Mouse (Mus musculus): ENCODE measurements around the gene Dgkh. TPM values are rescaled to one million over a fixed set of nuclear protein-coding genes. Genes with fewer than 3 reads are reported as not detected.

The Dgkh gene
- total RNA-seq, 2 experiments from 2014 or later = 2.8 to 3.3 TPM

DNA sequence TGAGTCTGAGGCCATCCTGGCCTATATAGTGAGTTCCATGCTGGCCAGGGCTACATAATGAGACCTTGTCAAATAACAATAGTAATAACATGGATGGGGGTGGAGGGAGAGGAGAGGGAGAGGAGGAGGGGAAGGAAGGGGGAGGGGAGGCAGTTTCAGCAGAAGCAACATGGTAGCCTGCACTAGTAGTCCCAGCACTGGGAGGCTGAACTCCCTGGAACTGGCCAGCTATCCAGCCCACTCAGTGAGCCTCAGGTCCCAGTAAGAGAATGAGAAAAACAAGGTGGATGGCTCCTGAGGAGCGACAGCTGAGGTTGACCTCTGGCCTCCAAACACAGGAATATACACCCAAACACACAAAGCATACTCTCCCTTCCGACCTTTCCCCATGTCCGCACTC, 27.0 kb downstream of the Dgkh start:
- no peak overlapping the region for H3K4me3 ChIP-seq
- H3K27ac ChIP-seq = no peak overlapping the region
- TF ChIP-seq CTCF (IDR thresholded peaks at IDR 0.05) = no peak
- intact Hi-C loops (cut with DNase I) = no loop called here
- no peak for DNase-seq

- H3K27ac ChIP-seq = no peak overlapping the region
- no peak for DNase-seq
- H3K4me3 ChIP-seq = no peak overlapping the region
- TF ChIP-seq CTCF (IDR thresholded peaks at IDR 0.05) = no peak
- intact Hi-C loops (cut with DNase I) = no loop called here
These were observed 28.6 kb downstream of the Dgkh start for GRCm38 (mm10) chr14:78703989-78704388.

DNA sequence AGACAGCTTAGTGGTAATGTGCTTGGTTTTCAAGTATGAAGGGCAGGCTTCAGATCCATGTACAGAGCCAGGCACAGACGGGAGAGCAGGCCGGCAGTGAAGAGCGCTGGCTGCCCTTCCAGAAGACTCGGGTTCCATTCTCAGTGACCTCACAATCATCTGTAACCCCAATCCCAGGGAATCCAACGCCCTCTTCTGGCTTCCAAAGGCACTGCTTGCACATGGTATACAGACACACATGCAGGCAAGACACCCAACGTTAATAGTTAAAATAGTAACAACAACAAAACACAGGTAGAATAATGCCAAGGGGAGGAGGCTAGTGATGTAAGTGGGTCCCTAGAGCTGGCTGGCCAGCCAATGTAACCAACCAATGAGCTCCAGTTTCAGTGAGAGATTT, 29.2 kb downstream of the Dgkh start:
- H3K4me3 ChIP-seq = no peak overlapping the region
- no peak overlapping the region for H3K27ac ChIP-seq
- intact Hi-C loops (cut with DNase I) = no loop called here
- DNase-seq = no peak
- TF ChIP-seq CTCF (IDR thresholded peaks at IDR 0.05) = no peak

- intact Hi-C loops (cut with DNase I) = no loop called here
- no peak for DNase-seq
- TF ChIP-seq CTCF (IDR thresholded peaks at IDR 0.05) = no peak
- Histone ChIP-seq H3K27ac (no peak overlapping the region), H3K4me3 (no peak overlapping the region)
These were observed 30.5 kb downstream of the Dgkh start for GRCm38 (mm10) chr14:78702048-78702447.

DNA sequence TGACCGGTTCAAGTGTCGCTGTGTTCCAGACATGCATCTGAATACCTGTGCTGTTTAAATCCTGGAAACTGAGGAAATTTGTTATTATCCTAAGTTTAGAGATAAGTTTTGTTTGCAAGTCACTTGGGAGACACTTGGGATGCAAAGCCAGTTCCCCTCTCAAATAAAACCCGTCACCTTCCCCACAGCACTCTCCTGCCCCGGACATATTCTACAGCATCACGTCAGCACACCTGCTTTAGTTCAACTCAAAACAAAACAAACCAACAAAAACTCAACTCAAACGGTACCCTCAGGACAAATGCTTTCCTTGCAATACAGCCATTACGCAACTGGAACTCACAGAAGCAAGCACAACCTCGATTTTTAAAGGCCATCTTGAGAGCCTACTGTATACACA, 31.1 kb downstream of the Dgkh start:
- intact Hi-C loops (cut with DNase I) = no loop called here
- no peak overlapping the region for H3K4me3 ChIP-seq
- TF ChIP-seq CTCF (IDR thresholded peaks at IDR 0.05) = no peak
- H3K27ac ChIP-seq = no peak overlapping the region
- no peak for DNase-seq

- intact Hi-C loops (cut with DNase I) = no loop called here
- H3K27ac ChIP-seq = no peak overlapping the region
- DNase-seq = no peak
- TF ChIP-seq CTCF (IDR thresholded peaks at IDR 0.05) = no peak
- H3K4me3 ChIP-seq = no peak overlapping the region
These were observed 31.5 kb downstream of the Dgkh start for GRCm38 (mm10) chr14:78701087-78701486.

DNA sequence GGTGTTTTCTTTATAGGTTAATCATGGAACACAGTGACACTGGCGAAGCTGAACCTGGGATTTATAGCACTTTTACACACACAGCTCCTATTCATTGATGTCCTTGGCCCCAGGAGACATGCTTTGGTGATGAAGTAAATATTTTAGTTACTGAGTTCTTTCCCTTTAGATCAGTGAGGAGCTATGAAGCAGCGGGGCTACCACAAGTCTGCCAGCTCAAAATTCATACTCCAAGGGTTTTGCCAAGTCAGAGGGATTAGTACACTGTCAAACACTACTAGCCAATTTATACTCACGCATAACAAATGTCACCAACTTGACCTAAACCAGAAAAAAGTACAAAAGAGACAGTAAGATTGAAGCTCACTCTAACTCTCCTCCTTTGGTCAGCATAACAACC, 32.9 kb downstream of the Dgkh start:
- TF ChIP-seq CTCF (IDR thresholded peaks at IDR 0.05) = no peak
- Histone ChIP-seq H3K4me3 (no peak overlapping the region), H3K27ac (no peak overlapping the region)
- intact Hi-C loops (cut with DNase I) = no loop called here
- no peak for DNase-seq

DNA sequence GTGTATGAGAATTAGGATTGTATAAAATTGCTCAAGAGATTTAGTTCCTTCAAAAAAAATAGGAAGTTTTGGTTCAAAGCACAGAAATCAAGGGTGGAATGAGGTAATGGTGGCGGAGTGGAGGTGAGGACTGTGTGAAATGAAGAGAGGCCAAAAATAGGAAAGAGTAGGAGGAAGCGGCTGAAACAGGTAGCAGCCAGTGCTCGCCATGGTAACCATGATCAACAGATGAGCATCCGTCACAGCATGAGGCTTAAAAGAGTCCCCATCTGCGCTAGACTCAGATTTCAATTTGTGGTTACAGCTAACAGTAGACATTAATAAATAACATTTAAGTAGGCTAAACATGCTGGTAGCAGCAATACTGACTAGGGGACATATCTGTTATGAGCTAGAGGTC, 33.4 kb downstream of the Dgkh start:
- no peak for TF ChIP-seq CTCF (IDR thresholded peaks at IDR 0.05)
- no peak for DNase-seq
- Histone ChIP-seq H3K4me3 (no peak overlapping the region), H3K27ac (no peak overlapping the region)
- intact Hi-C loops (cut with DNase I) = no loop called here

DNA sequence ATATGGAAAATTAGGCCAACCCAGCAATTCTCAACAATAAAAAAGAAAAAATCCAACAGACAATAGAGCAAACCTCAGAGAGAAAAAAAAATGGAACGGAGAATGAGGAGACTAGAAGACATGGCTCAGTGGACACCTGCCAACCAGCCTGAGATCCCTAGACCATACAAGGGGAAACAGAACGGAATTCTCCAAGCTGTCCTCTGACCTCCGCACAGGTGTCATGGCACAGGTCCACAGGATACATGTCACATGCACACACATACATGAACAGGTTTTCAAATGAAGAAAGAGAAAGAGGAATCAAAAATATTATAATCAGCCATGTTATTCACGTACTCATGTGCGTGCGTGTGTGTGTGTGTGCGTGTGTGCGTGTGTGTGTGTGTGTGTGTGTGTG, 38.5 kb downstream of the Dgkh start:
- intact Hi-C loops (cut with DNase I) = no loop called here
- no peak for DNase-seq
- Histone ChIP-seq H3K27ac (no peak overlapping the region), H3K4me3 (no peak overlapping the region)
- TF ChIP-seq CTCF (IDR thresholded peaks at IDR 0.05) = no peak

DNA sequence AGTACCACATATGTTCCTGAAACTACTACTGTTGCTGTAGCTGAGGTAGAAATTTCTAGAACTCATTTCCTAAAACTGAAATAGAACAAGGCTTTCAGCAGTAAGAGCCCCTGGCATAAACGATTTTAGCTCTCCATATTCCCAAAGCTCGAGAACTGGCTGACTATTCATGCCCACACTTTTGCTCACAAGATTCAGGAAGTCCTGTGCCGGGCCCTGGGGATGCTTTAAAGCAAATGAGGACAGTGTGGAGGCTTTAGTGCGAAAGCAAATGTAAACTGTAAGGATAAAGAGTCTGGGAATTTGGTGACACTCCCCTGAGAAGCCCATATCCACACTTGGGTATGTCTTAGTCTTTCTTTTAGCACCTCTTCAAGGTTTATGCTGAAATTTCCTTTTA, 40.0 kb downstream of the Dgkh start:
- intact Hi-C loops (cut with DNase I) = no loop called here
- no peak overlapping the region; the same call in 1 of the 2 replicates for H3K27ac ChIP-seq
- H3K4me3 ChIP-seq = no peak overlapping the region
- no peak for DNase-seq
- TF ChIP-seq CTCF (IDR thresholded peaks at IDR 0.05) = no peak

- DNase-seq = no peak
- intact Hi-C loops (cut with DNase I) = no loop called here
- Histone ChIP-seq H3K4me3 (no peak overlapping the region), H3K27ac (no peak overlapping the region; the same call in 1 of the 2 replicates)
- TF ChIP-seq CTCF (IDR thresholded peaks at IDR 0.05) = no peak
These were observed 40.6 kb downstream of the Dgkh start for GRCm38 (mm10) chr14:78691926-78692487.

- intact Hi-C loops (cut with DNase I) = no loop called here
- no peak overlapping the region for H3K27ac ChIP-seq
- no peak overlapping the region for H3K4me3 ChIP-seq
- no peak for TF ChIP-seq CTCF (IDR thresholded peaks at IDR 0.05)
- DNase-seq = no peak
These were observed 41.7 kb downstream of the Dgkh start for GRCm38 (mm10) chr14:78690883-78691282.

DNA sequence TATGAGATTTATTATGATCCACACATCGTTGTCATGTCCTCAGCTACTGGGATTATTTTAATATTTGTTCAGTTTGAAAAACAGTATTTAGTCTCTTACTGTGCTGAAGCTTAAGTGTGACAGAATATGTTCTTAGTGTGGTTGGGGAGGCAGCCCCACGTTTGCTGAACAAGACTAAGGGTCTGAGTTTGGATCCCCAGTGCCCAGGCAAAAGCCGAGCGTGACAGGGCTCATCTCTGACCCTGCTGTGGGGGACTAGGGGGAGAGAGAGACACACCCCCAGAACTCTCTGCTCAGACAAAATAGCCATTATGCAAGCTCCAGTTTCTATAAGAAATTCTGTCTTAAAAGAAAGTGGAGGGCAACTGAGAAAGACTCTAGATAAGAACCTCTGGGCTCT, 42.2 kb downstream of the Dgkh start:
- no peak for DNase-seq
- H3K4me3 ChIP-seq = no peak overlapping the region
- no peak for TF ChIP-seq CTCF (IDR thresholded peaks at IDR 0.05)
- no peak overlapping the region for H3K27ac ChIP-seq
- intact Hi-C loops (cut with DNase I) = no loop called here

GRCm38 (mm10) chr14:78689950-78690349, 42.6 kb downstream of the Dgkh start:
- Histone ChIP-seq H3K4me3 (no peak overlapping the region), H3K27ac (no peak overlapping the region)
- no peak for DNase-seq
- no peak for TF ChIP-seq CTCF (IDR thresholded peaks at IDR 0.05)
- intact Hi-C loops (cut with DNase I) = no loop called here
